Comparison of ENCODE assay signal across 7 mouse cellular contexts in the genomic region with DNA sequence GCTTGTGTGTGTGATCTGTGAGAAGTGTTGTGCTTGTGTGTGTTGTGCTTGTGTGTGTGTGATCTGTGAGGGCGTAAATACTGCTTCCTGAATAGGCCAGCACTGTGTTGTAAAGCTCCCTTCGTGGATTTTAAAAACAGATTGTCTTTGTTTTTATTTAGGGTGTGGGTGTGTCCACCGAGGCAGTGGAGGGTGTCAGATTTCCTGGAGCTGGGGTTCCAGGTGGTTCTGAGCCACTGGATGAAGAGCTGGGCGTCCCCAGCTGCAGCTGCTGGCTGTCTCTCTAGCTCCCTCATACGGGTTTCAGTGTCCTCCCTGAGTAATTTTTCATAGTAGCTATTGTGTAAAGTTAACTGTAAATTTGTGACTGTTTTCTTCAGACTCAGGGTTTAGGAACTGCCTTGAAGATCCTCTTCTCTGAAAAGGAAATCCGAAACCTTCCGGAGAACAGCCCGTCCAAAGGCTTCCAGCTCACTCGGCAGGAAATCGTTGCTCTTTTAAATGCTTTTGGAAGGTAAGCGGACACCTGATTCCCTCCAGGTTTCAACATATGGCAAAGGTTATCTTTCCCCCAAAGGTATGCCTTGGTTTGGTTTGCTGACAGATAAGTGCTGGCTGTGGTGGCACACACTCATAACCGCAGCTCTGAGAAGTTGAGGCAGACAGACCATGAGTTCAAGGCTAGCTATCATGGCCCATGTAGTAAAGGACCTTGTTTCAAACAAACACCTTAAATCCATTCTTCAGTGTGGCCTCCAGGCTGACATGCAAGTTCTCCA. TPM values are rescaled to one million over a fixed set of nuclear protein-coding genes. Genes with fewer than 3 reads are reported as not detected.
DNase-seq lines count a peak whose midpoint lies in the region; ATAC-seq and TF ChIP-seq lines count a peak whose summit lies in the region.
"Not testable (repeated sequence)": the region's sequence is repeated elsewhere in the genome, so short reads cannot be mapped to it uniquely, and the experiment has no call there.

No protein-coding gene starts in this region.

- H3K4me1 ChIP-seq in ES-Bruce4 (ENCODE audit: control insufficient read depth, insufficient read depth, low read length); embryonic facial prominence, embryonic 12.5 days; kidney, postnatal 0 days (replicated peaks; ENCODE audit: insufficient read depth, low read length); limb, embryonic 12.5 days (replicated peaks): not testable (repeated sequence)

- not testable (repeated sequence) for TF ChIP-seq CTCF in ES-Bruce4 (IDR thresholded peaks at IDR 0.05; ENCODE audit: low read depth, low read length); kidney, postnatal 0 days (IDR thresholded peaks at IDR 0.05; ENCODE audit: low read depth)

- H3K4me3 ChIP-seq in ES-Bruce4 (ENCODE audit: low read depth, low read length) = peak overlapping the region; percentile 29; the same call in 1 of the 2 replicates
- not testable (repeated sequence) for H3K4me3 ChIP-seq in embryonic facial prominence, embryonic 12.5 days; kidney, postnatal 0 days (replicated peaks; ENCODE audit: low read depth, low read length); limb, embryonic 12.5 days (replicated peaks)

- peak overlapping the region; percentile 27 for H3K27ac ChIP-seq in ES-Bruce4 (ENCODE audit: insufficient read depth, low read length)
- H3K27ac ChIP-seq in embryonic facial prominence, embryonic 12.5 days; kidney, postnatal 0 days; limb, embryonic 12.5 days: not testable (repeated sequence)

- TF ChIP-seq EP300 in ES-Bruce4 (IDR thresholded peaks at IDR 0.05; ENCODE audit: insufficient read depth, low read depth, low read length) = not testable (repeated sequence)

- H3K4me2 ChIP-seq in embryonic facial prominence, embryonic 12.5 days (replicated peaks) = 0 out of 2 replicates have a peak overlapping the region, but pooled peaks have one; percentile 5
- peak overlapping the region; percentile 25; the same call in 1 of the 2 replicates for H3K4me2 ChIP-seq in kidney, postnatal 0 days (ENCODE audit: low read length)
- peak overlapping the region; percentile 17; the same call in 1 of the 2 replicates for H3K4me2 ChIP-seq in limb, embryonic 12.5 days

- H3K27me3 ChIP-seq in ES-Bruce4 (ENCODE audit: control insufficient read depth, insufficient read depth, low read length, poor library complexity, severe bottlenecking); embryonic facial prominence, embryonic 12.5 days; kidney, postnatal 0 days (ENCODE audit: insufficient read depth, low read length); limb, embryonic 12.5 days: not testable (repeated sequence)

- H3K9ac ChIP-seq in ES-Bruce4 (ENCODE audit: low read depth, poor library complexity, severe bottlenecking) = peak overlapping the region; percentile 38; the same call in 1 of the 2 replicates
- not testable (repeated sequence) for H3K9ac ChIP-seq in embryonic facial prominence, embryonic 12.5 days; kidney, postnatal 0 days (ENCODE audit: low read depth, low read length); limb, embryonic 12.5 days (replicated peaks)

- H3K9me3 ChIP-seq in ES-Bruce4 (replicated peaks; ENCODE audit: control insufficient read depth, insufficient read depth, low read length, poor library complexity, severe bottlenecking); embryonic facial prominence, embryonic 12.5 days; kidney, postnatal 0 days (replicated peaks; ENCODE audit: low read length); limb, embryonic 12.5 days: not testable (repeated sequence)

- H3K36me3 ChIP-seq in ES-Bruce4 (ENCODE audit: control insufficient read depth, insufficient read depth, low read length, poor library complexity, severe bottlenecking); embryonic facial prominence, embryonic 12.5 days; kidney, postnatal 0 days (ENCODE audit: insufficient read depth, low read length); limb, embryonic 12.5 days: not testable (repeated sequence)

- WGBS in embryonic facial prominence, embryonic 12.5 days = 15% methylated on average over 12 of the region's 12 CpGs
- WGBS in kidney, postnatal 0 days = 8% methylated on average over 12 of the region's 12 CpGs
- WGBS in limb, embryonic 12.5 days = 14% methylated on average over 12 of the region's 12 CpGs

- TF ChIP-seq POLR2A in ES-Bruce4 (IDR thresholded peaks at IDR 0.05; ENCODE audit: insufficient read depth, low read length) = not testable (repeated sequence)

- peak; percentile 15 for DNase-seq in embryo, embryonic 10 days (ENCODE audit: low spot score)
- DNase-seq in heart, adult 11 months = peak; percentile 88
- DNase-seq in kidney, postnatal 0 days (ENCODE audit: low spot score) = peak; percentile 50
- peak; percentile 7 for DNase-seq in ovary, postnatal 14 days (ENCODE audit: low spot score)

- ATAC-seq in embryonic facial prominence, embryonic 12.5 days (ENCODE audit: insufficient number of reproducible peaks, insufficient read depth, low FRiP score, low TSS enrichment) = not testable (repeated sequence)
- peak; percentile 78 for ATAC-seq in kidney, postnatal 0 days (replicated peaks; ENCODE audit: low FRiP score, low read depth)
- peak; percentile 80; the same call in 1 of the 2 replicates for ATAC-seq in limb, embryonic 12.5 days (ENCODE audit: insufficient number of reproducible peaks, insufficient read depth, low FRiP score, low TSS enrichment, low read depth)

RNA-seq across cellular contexts. Expression of a gene that starts 46.0 kb away (rescaled TPM):
- polyA plus RNA-seq in ES-Bruce4 (2011; ENCODE audit: insufficient read depth, insufficient read length, low read depth, missing spikeins) = 16.8 and 22.9 TPM in 2 replicates
- polyA plus RNA-seq in embryonic facial prominence, embryonic 12.5 days (2016; fragmentation: Nextera tagmentation; extraction: Ambion mirVana) = 17.1 and 17.7 TPM in 2 replicates
- 20.6 and 24.7 TPM in 2 replicates for polyA plus RNA-seq in kidney, postnatal 0 days (2015; fragmentation: Nextera tagmentation; extraction: Ambion mirVana)
- polyA plus RNA-seq in limb, embryonic 12.5 days (2016; fragmentation: Nextera tagmentation; extraction: Ambion mirVana) = 11.9 and 12.8 TPM in 2 replicates

Comparison
In these comparisons a context has a peak if more than half of its experiments do, and no peak if none do; other contexts are left out.
1. DNase-seq: peak in every context shown above with its lines; median percentile 88 in heart, adult 11 months; 50 in kidney, postnatal 0 days; 15 in embryo, embryonic 10 days; 7 in ovary, postnatal 14 days.